Mouse (Mus musculus) lung, embryonic 16.5 days (tissue): ENCODE measurements around the gene Dnajc12. TPM values are rescaled to one million over a fixed set of nuclear protein-coding genes. Genes with fewer than 3 reads are reported as not detected.
"Not testable (repeated sequence)": the region's sequence is repeated elsewhere in the genome, so short reads cannot be mapped to it uniquely, and the experiment has no call there.

ENCODE experiments used
- ATAC-seq: fragments of 200-750 bp; cut with Nextera tagmentation; 2 replicates; pipeline ENCODE4 v1.8.0; 2017; ENCODE audit warnings: low read depth, mild to moderate bottlenecking, moderate library complexity
- H3K27ac ChIP-seq: fragments of 300-500 bp; sonication (generic); 2 replicates; pipeline ENCODE4 v1.5.1; 2014; ENCODE audit warnings: mild to moderate bottlenecking, control low read depth, low read length
- H3K27me3 ChIP-seq: fragments of 300-500 bp; sonication (generic); 2 replicates; pipeline ENCODE4 v1.6.1; 2014; ENCODE audit warnings: low read depth, low read length, mixed read lengths; ENCODE audit not compliant: control insufficient read depth, insufficient read depth
- H3K36me3 ChIP-seq: fragments of 300-500 bp; sonication (generic); 2 replicates; pipeline ENCODE4 v1.6.1; 2014; ENCODE audit warnings: low read length; ENCODE audit not compliant: control insufficient read depth, insufficient read depth
- H3K4me1 ChIP-seq: fragments of 300-500 bp; sonication (generic); replicated peaks from 2 replicates; pipeline ENCODE4 v1.6.1; 2014; ENCODE audit warnings: low read length, mixed read lengths; ENCODE audit not compliant: control insufficient read depth, insufficient read depth
- H3K4me2 ChIP-seq: fragments of 300-500 bp; sonication (generic); 2 replicates; pipeline ENCODE4 v1.6.1; 2014; ENCODE audit warnings: low read depth, low read length, control low read depth
- H3K4me3 ChIP-seq: fragments of 300-500 bp; sonication (generic); 2 replicates; pipeline ENCODE4 v1.5.1; 2014; ENCODE audit warnings: mild to moderate bottlenecking, low read length, control low read depth
- H3K9ac ChIP-seq: fragments of 300-500 bp; sonication (generic); 2 replicates; pipeline ENCODE4 v1.6.1; 2014; ENCODE audit warnings: low read length, control low read depth
- H3K9me3 ChIP-seq: fragments of 300-500 bp; sonication (generic); 2 replicates; pipeline ENCODE4 v1.6.1; 2016; ENCODE audit warnings: low read length; ENCODE audit not compliant: control insufficient read depth
- WGBS: fragments of 180-500 bp; shearing (Covaris S2); extraction: QIAGEN DNeasy Blood & Tissue Kit; methylation state at CpG from one replicate; pipeline ENCODE4 v1.1.7; 2014; 5-methylcytosine and 5-hydroxymethylcytosine counted together
- polyA plus RNA-seq: library from polyadenylated mRNA; unstranded; fragments of >200 nt; fragmentation: Nextera tagmentation; extraction: Ambion mirVana; gene quantifications from 2 replicates; pipeline ENCODE4 v1.2.1, GENCODE M21; 2015

Gene Dnajc12
- polyA plus RNA-seq, 1 experiment from 2014 or later = 11.8 TPM

DNA sequence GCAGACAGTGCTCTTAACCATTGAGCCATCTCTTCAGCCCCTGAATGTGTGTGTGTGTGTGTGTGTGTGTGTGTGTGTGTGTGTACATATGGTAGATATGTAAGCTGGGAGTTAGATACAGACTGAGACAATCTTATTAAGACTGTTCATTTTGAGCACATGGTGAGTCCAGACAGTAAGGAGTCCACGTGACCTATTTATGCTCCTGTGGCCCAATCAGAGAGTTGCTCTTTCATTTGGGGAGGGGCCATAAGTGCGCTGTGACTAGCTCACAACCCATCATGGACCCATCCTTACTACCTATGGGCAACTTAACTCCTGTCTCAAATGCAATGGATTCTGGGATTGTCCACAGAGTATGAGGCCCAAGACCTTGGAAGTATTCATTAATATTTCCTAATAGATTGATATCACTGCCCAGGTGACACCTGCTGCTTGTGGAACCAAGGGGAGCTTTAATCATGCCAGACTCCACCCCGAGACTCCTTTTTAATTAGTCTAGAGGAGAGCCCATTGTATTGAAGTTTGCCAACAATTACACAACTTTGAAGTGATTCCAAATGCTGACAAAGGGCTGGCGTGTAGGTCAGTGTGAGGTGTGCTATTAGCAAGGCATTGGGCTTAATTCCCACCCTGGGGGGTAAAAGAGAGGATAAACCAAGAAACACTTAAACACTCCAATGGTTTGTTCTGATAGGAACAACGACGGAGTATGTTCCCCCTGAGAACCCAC lies 3.1 kb upstream of the Dnajc12 start:
- H3K9me3 ChIP-seq = no peaks in the 10 kb centered on the region
- H3K4me1 ChIP-seq = peaks cover 3% of the 10 kb centered on the region; the same call in 1 of the 2 replicates
- no peak overlapping the region for H3K4me3 ChIP-seq
- no peaks in the 10 kb centered on the region for H3K36me3 ChIP-seq
- WGBS = 62% methylated on average over 6 of the region's 6 CpGs
- no peak for ATAC-seq
- H3K4me2 ChIP-seq = no peak overlapping the region
- H3K9ac ChIP-seq = no peak overlapping the region
- no peaks in the 10 kb centered on the region; the same call in 1 of the 2 replicates for H3K27me3 ChIP-seq
- H3K27ac ChIP-seq = no peak overlapping the region

DNA sequence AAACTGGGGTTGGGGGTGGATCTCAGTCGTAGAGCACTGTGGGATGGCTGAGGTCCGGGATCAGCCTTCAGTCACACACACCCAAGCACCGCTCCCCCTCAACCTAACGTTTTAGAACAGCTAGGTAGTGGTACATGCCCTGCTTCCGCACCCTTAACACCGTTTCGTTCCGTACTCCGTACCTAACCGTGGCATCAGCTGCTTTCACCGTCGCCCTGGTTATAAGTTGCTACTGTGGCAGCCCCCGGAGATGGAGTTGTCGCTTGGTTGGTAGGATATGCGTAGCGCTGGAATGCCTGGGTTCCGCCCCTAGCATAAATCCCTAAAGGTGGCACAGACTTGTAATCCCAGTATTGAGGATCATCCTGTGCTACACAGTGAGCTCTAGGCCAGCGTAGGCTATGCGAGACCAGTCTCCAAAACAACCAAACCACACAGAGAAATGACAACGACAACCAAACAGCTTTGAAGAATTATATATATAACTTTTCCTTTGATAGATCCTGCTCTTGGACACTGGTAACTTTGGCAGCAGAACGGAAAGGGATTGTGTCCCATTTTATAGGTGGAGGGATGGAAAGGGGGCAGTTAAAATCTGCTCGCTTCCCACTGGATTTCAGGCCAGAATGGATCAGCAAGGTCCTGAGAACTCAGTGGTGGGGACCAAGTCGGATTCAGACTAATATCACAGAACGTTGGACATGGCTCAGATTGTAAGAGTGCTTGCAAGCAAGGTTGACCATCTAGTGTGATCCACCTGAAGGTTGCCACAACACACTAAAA lies 554 bp upstream of the Dnajc12 start, which contains the start of gene Sirt1:
Gene Sirt1, minus strand, starts transcription at position 207 of the 783 bp plus-strand sequence.
- Histone ChIP-seq H3K4me1 (peaks cover 3% of the 10 kb centered on the region; the same call in 1 of the 2 replicates), H3K36me3 (no peaks in the 10 kb centered on the region), H3K9me3 (no peaks in the 10 kb centered on the region), H3K27ac (0 out of 2 replicates have a peak within 1 kb of the TSS, but pooled peaks have one; percentile 37), H3K9ac (peak within 1 kb of the TSS; percentile 78), H3K27me3 (no peaks in the 10 kb centered on the region; the same call in 1 of the 2 replicates), H3K4me3 (peak within 1 kb of the TSS; percentile 66), H3K4me2 (peak within 1 kb of the TSS; percentile 95)
- no peak for ATAC-seq
- 5% methylated on average over 24 of the region's 24 CpGs for WGBS

DNA sequence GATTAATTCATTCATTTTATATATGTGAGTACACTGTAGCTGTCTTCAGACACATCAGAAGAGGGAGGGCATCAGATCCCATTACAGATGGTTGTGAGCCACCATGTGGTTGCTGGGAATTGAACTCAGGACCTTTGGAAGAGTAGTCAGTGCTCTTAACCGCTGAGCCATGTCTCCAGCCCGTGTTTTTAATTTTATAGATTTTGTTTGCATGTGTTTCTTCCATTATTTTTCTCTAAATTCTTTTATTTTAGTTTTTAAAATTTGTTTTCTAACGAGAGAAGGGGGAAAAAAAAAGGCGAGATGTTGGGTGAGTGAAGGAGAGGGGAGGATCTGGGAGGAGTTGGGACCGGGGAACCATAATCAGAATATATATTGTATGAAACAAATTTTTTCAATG lies 3.7 kb downstream of the Dnajc12 start:
- Histone ChIP-seq H3K4me3 (peak overlapping the region; percentile 61), H3K9ac (peak overlapping the region; percentile 72), H3K4me2 (peak overlapping the region; percentile 83)
- not testable (repeated sequence) for H3K9me3 ChIP-seq, H3K27me3 ChIP-seq, ATAC-seq, H3K36me3 ChIP-seq, H3K27ac ChIP-seq, H3K4me1 ChIP-seq
- WGBS = 19% methylated on average over 5 of the region's 5 CpGs

DNA sequence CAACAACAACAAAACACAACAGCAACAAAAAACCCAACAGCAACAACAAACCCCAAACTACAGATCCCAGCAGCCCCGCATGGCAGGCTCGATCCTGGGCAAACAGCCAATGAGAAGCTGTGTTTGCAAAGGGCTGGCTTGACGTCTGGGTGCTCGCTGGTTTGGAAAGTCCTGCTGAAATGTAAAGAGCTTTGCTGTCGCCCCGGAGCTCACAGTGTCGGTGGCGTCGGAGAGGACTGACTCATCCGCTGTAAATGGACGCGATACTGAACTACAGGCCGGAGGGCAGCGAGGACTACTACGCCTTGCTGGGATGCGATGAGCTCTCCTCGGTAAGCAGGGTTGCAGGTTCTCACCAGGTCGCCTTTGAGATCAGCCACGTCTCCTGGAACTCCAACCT lies 4.2 kb downstream of the Dnajc12 start:
- peak; percentile 76 for ATAC-seq
- Histone ChIP-seq H3K4me3 (peak overlapping the region; percentile 61), H3K27ac (peak overlapping the region; percentile 75), H3K27me3 (no peaks in the 10 kb centered on the region), H3K9me3 (no peaks in the 10 kb centered on the region), H3K36me3 (no peaks in the 10 kb centered on the region), H3K4me1 (peaks cover 2% of the 10 kb centered on the region; the same call in 1 of the 2 replicates), H3K4me2 (peak overlapping the region; percentile 83), H3K9ac (peak overlapping the region; percentile 72)
- under 1% methylated on average over 19 of the region's 19 CpGs for WGBS

DNA sequence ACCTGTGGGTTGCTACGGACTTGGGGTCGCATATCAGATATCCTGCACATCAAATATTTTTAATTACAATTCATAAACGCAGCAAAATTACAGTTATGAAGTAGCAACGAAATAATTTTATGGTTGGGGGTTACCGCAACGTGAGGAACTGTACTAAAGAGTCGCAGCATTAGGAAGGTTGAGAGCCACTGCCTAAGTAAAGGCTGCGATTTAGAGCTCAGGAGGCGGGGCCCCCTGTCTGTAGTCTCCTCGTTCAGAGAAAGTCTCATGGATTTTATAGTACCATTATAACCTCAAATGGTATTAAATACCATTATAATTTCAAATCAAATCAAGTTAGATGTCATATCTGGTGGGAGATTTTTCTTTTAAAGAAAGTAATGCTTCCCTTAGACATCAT lies 4.7 kb downstream of the Dnajc12 start:
- peak overlapping the region; percentile 61 for H3K4me3 ChIP-seq
- no peaks in the 10 kb centered on the region for H3K27me3 ChIP-seq
- no peak for ATAC-seq
- H3K27ac ChIP-seq = no peak overlapping the region; the same call in 1 of the 2 replicates
- H3K4me2 ChIP-seq = peak overlapping the region; percentile 83
- H3K36me3 ChIP-seq = no peaks in the 10 kb centered on the region
- WGBS = 2% methylated on average over 10 of the region's 10 CpGs
- no peaks in the 10 kb centered on the region for H3K4me1 ChIP-seq
- no peaks in the 10 kb centered on the region for H3K9me3 ChIP-seq
- peak overlapping the region; percentile 72 for H3K9ac ChIP-seq

DNA sequence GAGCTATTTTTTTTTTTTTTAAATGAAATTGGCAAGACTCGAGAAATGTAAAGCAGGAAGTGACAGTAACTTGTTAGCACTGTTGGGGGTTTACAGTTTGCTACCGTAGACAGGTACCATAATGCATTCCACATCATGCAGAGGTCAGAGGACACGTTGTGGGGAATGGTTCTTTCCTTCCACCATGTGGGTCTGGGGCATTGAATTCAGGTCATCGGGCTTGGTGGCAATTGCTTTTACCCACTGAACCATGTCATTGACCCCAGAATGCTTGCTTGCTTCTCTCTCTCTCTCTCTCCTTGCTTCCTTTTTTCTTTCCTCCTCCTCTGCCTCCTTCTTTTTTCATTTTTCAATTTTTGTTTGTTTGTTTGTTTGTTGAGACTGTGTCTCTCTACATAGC lies 6.7 kb downstream of the Dnajc12 start:
- H3K27ac ChIP-seq = no peak overlapping the region
- H3K4me1 ChIP-seq = no peaks in the 10 kb centered on the region
- no peak overlapping the region for H3K4me3 ChIP-seq
- H3K9me3 ChIP-seq = no peaks in the 10 kb centered on the region
- 59% methylated on average over 4 of the region's 4 CpGs for WGBS
- no peaks in the 10 kb centered on the region for H3K27me3 ChIP-seq
- ATAC-seq = no peak
- no peak overlapping the region for H3K9ac ChIP-seq
- H3K4me2 ChIP-seq = no peak overlapping the region
- H3K36me3 ChIP-seq = no peaks in the 10 kb centered on the region

DNA sequence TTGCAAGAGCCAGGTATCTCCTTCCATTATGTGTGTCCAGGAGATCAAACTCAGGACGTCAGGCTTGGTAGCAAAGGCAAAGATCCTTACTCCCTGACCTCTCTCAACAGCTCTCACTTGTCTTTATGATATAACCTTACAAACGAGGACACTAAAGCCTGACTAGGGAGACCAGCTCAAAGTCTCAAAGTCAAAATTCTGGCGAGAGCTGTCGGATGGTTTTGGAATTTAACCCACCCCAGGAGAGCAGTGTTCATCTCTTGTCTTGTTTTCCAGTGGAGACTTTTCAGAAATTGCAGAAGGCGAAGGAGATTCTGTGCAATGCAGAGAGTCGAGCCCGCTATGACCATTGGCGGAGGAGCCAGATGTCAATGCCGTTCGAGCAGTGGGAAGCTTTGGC lies 14.7 kb downstream of the Dnajc12 start:
- no peak overlapping the region for H3K9ac ChIP-seq
- no peak overlapping the region for H3K4me3 ChIP-seq
- H3K4me1 ChIP-seq = no peaks in the 10 kb centered on the region
- H3K27ac ChIP-seq = no peak overlapping the region
- H3K4me2 ChIP-seq = no peak overlapping the region
- H3K36me3 ChIP-seq = no peaks in the 10 kb centered on the region
- H3K27me3 ChIP-seq = no peaks in the 10 kb centered on the region
- H3K9me3 ChIP-seq = no peaks in the 10 kb centered on the region
- 89% methylated on average over 10 of the region's 10 CpGs for WGBS
- no peak for ATAC-seq

DNA sequence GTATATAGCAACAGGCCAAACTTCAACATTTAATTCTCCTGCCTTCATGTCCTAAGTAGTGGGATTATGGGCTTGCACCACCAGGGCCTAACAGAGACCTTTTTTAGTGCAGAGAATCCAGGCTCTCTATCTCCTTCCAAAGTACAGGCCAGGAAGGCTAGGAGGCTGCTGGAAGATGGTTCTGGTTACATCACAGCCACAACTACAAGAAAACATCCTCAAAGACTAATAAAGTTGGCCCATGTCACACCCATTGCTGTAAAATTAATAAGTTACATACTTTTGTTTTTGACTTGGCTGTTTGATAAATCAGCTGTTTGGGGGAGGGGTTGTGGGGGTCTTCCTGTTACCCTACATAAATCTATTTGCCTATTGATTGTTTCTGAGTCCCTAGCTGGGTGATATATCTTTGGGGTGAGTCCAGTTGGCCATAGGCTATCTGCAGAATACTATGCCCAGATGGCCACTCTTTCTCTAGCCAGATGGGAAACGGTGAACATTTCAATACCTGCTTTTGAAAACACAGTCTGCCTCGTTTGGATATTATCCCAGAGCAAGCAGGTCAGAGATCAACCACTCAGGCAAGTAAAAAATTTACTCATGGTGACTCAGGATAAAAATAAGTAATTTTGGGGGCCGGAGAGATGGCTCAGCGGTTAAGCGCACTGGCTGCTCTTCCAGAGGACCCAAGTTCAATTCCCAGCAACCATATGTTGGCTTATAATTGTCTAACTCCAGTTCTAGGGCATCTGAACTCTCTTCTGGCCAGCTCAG lies 20.7 kb downstream of the Dnajc12 start:
- H3K4me1 ChIP-seq = no peaks in the 10 kb centered on the region
- H3K27me3 ChIP-seq = no peaks in the 10 kb centered on the region
- H3K27ac ChIP-seq = no peak overlapping the region
- no peak overlapping the region for H3K4me3 ChIP-seq
- WGBS = 76% methylated on average over 5 of the region's 5 CpGs
- H3K9me3 ChIP-seq = no peaks in the 10 kb centered on the region
- no peak overlapping the region for H3K4me2 ChIP-seq
- H3K36me3 ChIP-seq = no peaks in the 10 kb centered on the region
- H3K9ac ChIP-seq = no peak overlapping the region
- no peak for ATAC-seq

DNA sequence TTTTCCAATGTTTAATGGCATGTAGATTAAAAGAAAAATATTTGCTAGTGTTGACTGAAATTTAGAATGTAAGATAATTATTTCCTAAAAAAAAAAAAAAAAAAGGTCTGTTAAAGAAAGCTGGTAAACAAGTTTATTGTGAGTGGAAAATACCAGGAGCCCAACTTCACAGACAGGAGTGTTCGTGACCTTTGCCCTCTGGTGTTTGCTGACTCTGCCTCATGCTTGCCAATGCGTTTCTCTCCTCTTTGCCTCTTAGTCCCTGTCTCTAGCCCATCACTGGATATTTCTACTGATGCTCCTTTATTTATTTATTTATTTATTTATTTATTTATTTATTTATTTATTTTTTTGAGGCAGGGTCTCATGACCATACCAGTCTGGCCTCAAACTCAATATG lies 21.4 kb downstream of the Dnajc12 start:
- ATAC-seq = no peak
- WGBS = 66% methylated on average over 2 of the region's 2 CpGs
- no peak overlapping the region for H3K4me2 ChIP-seq
- no peak overlapping the region for H3K9ac ChIP-seq
- H3K27ac ChIP-seq = no peak overlapping the region
- H3K4me1 ChIP-seq = no peaks in the 10 kb centered on the region
- no peak overlapping the region for H3K4me3 ChIP-seq
- no peaks in the 10 kb centered on the region for H3K27me3 ChIP-seq
- no peaks in the 10 kb centered on the region for H3K36me3 ChIP-seq
- H3K9me3 ChIP-seq = no peaks in the 10 kb centered on the region
